Mouse (Mus musculus): ENCODE measurements around the gene Olfr466. TPM values are rescaled to one million over a fixed set of nuclear protein-coding genes. Genes with fewer than 3 reads are reported as not detected.

Gene Olfr466
- polyA plus RNA-seq, 1 experiment from 2014 or later: not detected

GRCm38 (mm10) chr13:65127063-65127847 is 22.8 kb upstream of the Olfr466 start:
- no peak for ATAC-seq (ENCODE audit: low FRiP score, low TSS enrichment)
- no peaks in the 10 kb centered on the region for H3K9me3 ChIP-seq (ENCODE audit: control insufficient read depth, low read length)
- no peak overlapping the region for H3K27ac ChIP-seq (replicated peaks; ENCODE audit: low read depth, low read length)
- H3K9ac ChIP-seq (replicated peaks; ENCODE audit: low read length): no peak overlapping the region
- H3K4me2 ChIP-seq (ENCODE audit: low read length): no peak overlapping the region
- no peaks in the 10 kb centered on the region for H3K4me1 ChIP-seq (ENCODE audit: control insufficient read depth, insufficient read depth, low read length)
- no peaks in the 10 kb centered on the region for H3K27me3 ChIP-seq (ENCODE audit: control insufficient read depth, insufficient read depth, low read length)
- no peaks in the 10 kb centered on the region for H3K36me3 ChIP-seq (ENCODE audit: control insufficient read depth, insufficient read depth, low read length)
- WGBS: 74% methylated on average over 3 of the region's 3 CpGs
- DNase-seq: no peak
- no peak overlapping the region for H3K4me3 ChIP-seq (replicated peaks; ENCODE audit: low read depth, low read length)

- no peak within 1 kb of the TSS for H3K27ac ChIP-seq (replicated peaks; ENCODE audit: low read depth, low read length)
- H3K9ac ChIP-seq (replicated peaks; ENCODE audit: low read length): no peak within 1 kb of the TSS
- WGBS: 84% methylated on average over 4 of the region's 4 CpGs
- H3K4me1 ChIP-seq (ENCODE audit: control insufficient read depth, insufficient read depth, low read length): no peaks in the 10 kb centered on the region
- ATAC-seq (ENCODE audit: low FRiP score, low TSS enrichment): no peak
- DNase-seq: no peak
- H3K36me3 ChIP-seq (ENCODE audit: control insufficient read depth, insufficient read depth, low read length): no peaks in the 10 kb centered on the region
- no peak within 1 kb of the TSS for H3K4me3 ChIP-seq (replicated peaks; ENCODE audit: low read depth, low read length)
- no peaks in the 10 kb centered on the region; the same call in 1 of the 2 replicates for H3K9me3 ChIP-seq (ENCODE audit: control insufficient read depth, low read length)
- no peaks in the 10 kb centered on the region for H3K27me3 ChIP-seq (ENCODE audit: control insufficient read depth, insufficient read depth, low read length)
- H3K4me2 ChIP-seq (ENCODE audit: low read length): no peak within 1 kb of the TSS
These were observed 12.3 kb upstream of the Olfr466 start, which contains the start of gene Olfr465-ps1 for GRCm38 (mm10) chr13:65137789-65138188. Olfr465-ps1 (plus strand) TSS chr13:65138089.

GRCm38 (mm10) chr13:65174102-65174501 is 24.1 kb downstream of the Olfr466 start:
- Histone ChIP-seq H3K9ac (replicated peaks; ENCODE audit: low read length) (no peak overlapping the region), H3K27ac (replicated peaks; ENCODE audit: low read depth, low read length) (no peak overlapping the region), H3K27me3 (ENCODE audit: control insufficient read depth, insufficient read depth, low read length) (no peaks in the 10 kb centered on the region), H3K36me3 (ENCODE audit: control insufficient read depth, insufficient read depth, low read length) (no peaks in the 10 kb centered on the region), H3K4me2 (ENCODE audit: low read length) (no peak overlapping the region), H3K4me3 (replicated peaks; ENCODE audit: low read depth, low read length) (no peak overlapping the region), H3K9me3 (ENCODE audit: control insufficient read depth, low read length) (no peaks in the 10 kb centered on the region), H3K4me1 (ENCODE audit: control insufficient read depth, insufficient read depth, low read length) (no peaks in the 10 kb centered on the region)
- no peak for DNase-seq
- WGBS: 81% methylated on average over 3 of the region's 3 CpGs
- no peak for ATAC-seq (ENCODE audit: low FRiP score, low TSS enrichment)

GRCm38 (mm10) chr13:65175734-65176471 is 25.9 kb downstream of the Olfr466 start:
- H3K4me2 ChIP-seq (ENCODE audit: low read length): peak overlapping the region; percentile 57
- no peak overlapping the region for H3K27ac ChIP-seq (replicated peaks; ENCODE audit: low read depth, low read length)
- H3K9ac ChIP-seq (replicated peaks; ENCODE audit: low read length): peak overlapping the region; percentile 54
- H3K36me3 ChIP-seq (ENCODE audit: control insufficient read depth, insufficient read depth, low read length): no peaks in the 10 kb centered on the region
- peak overlapping the region; percentile 32 for H3K4me3 ChIP-seq (replicated peaks; ENCODE audit: low read depth, low read length)
- ATAC-seq (ENCODE audit: low FRiP score, low TSS enrichment) (peak; percentile 51), DNase-seq (peak; percentile 68)
- 23% methylated on average over 46 of the region's 46 CpGs for WGBS
- no peaks in the 10 kb centered on the region for H3K9me3 ChIP-seq (ENCODE audit: control insufficient read depth, low read length)
- no peaks in the 10 kb centered on the region for H3K4me1 ChIP-seq (ENCODE audit: control insufficient read depth, insufficient read depth, low read length)
- no peaks in the 10 kb centered on the region for H3K27me3 ChIP-seq (ENCODE audit: control insufficient read depth, insufficient read depth, low read length)

- 0 out of 2 replicates have a peak, but pooled peaks have one; percentile 11 for ATAC-seq (ENCODE audit: low FRiP score, low TSS enrichment)
- WGBS: 59% methylated on average over 15 of the region's 15 CpGs
These were observed 26.5 kb downstream of the Olfr466 start for GRCm38 (mm10) chr13:65176472-65177091.

GRCm38 (mm10) chr13:65200667-65201066 is 50.6 kb downstream of the Olfr466 start:
- Histone ChIP-seq H3K9ac (replicated peaks; ENCODE audit: low read length) (no peak overlapping the region), H3K27ac (replicated peaks; ENCODE audit: low read depth, low read length) (no peak overlapping the region), H3K4me3 (replicated peaks; ENCODE audit: low read depth, low read length) (no peak overlapping the region), H3K9me3 (ENCODE audit: control insufficient read depth, low read length) (peaks cover 17% of the 10 kb centered on the region), H3K27me3 (ENCODE audit: control insufficient read depth, insufficient read depth, low read length) (no peaks in the 10 kb centered on the region), H3K4me1 (ENCODE audit: control insufficient read depth, insufficient read depth, low read length) (no peaks in the 10 kb centered on the region), H3K4me2 (ENCODE audit: low read length) (no peak overlapping the region), H3K36me3 (ENCODE audit: control insufficient read depth, insufficient read depth, low read length) (no peaks in the 10 kb centered on the region)
- no peak for DNase-seq
- WGBS: 75% methylated on average over 1 of the region's 1 CpGs
- no peak for ATAC-seq (ENCODE audit: low FRiP score, low TSS enrichment)

More at GRCm38 (mm10) chr13:65176472-65177091, 26.5 kb downstream of the Olfr466 start:
- Histone ChIP-seq H3K27ac (replicated peaks; ENCODE audit: low read depth, low read length) (no peak overlapping the region), H3K36me3 (ENCODE audit: control insufficient read depth, insufficient read depth, low read length) (no peaks in the 10 kb centered on the region), H3K4me1 (ENCODE audit: control insufficient read depth, insufficient read depth, low read length) (no peaks in the 10 kb centered on the region), H3K27me3 (ENCODE audit: control insufficient read depth, insufficient read depth, low read length) (no peaks in the 10 kb centered on the region), H3K4me3 (replicated peaks; ENCODE audit: low read depth, low read length) (no peak overlapping the region), H3K4me2 (ENCODE audit: low read length) (no peak overlapping the region), H3K9me3 (ENCODE audit: control insufficient read depth, low read length) (no peaks in the 10 kb centered on the region), H3K9ac (replicated peaks; ENCODE audit: low read length) (no peak overlapping the region)
- DNase-seq: no peak

Other genes starting within 250 kb of the Olfr466 start
- 0.32 TPM in 2 replicates for gene Cntnap3, start 246.3 kb upstream of the Olfr466 start, polyA plus RNA-seq (2014; fragmentation: Nextera tagmentation; extraction: Ambion mirVana)
- not detected in 2 replicates for gene Spata31, start 232.8 kb upstream of the Olfr466 start, polyA plus RNA-seq (2014; fragmentation: Nextera tagmentation; extraction: Ambion mirVana)
- not detected in 2 replicates for gene Spata31d1c, start 117.2 kb upstream of the Olfr466 start, polyA plus RNA-seq (2014; fragmentation: Nextera tagmentation; extraction: Ambion mirVana)
- gene Prss47, start 97.5 kb upstream of the Olfr466 start, polyA plus RNA-seq (2014; fragmentation: Nextera tagmentation; extraction: Ambion mirVana): not detected in 2 replicates
- gene Mfsd14b, start 37.3 kb upstream of the Olfr466 start, polyA plus RNA-seq (2014; fragmentation: Nextera tagmentation; extraction: Ambion mirVana): 29.7 and 33.7 TPM in 2 replicates
- gene Olfr465-ps1, start 12.2 kb upstream of the Olfr466 start, polyA plus RNA-seq (2014; fragmentation: Nextera tagmentation; extraction: Ambion mirVana): not detected in 2 replicates
- 0.08 TPM in 1 of 2 replicates, not detected in the other for gene Nlrp4f, start 55.7 kb downstream of the Olfr466 start, polyA plus RNA-seq (2014; fragmentation: Nextera tagmentation; extraction: Ambion mirVana)
- gene Gm10775, start 109.3 kb downstream of the Olfr466 start, polyA plus RNA-seq (2014; fragmentation: Nextera tagmentation; extraction: Ambion mirVana): 0.30 TPM in 1 of 2 replicates, not detected in the other
- gene Zfp369, start 128.6 kb downstream of the Olfr466 start, polyA plus RNA-seq (2014; fragmentation: Nextera tagmentation; extraction: Ambion mirVana): 25.7 and 27.3 TPM in 2 replicates

All from midbrain, embryonic 14.5 days (tissue).